Mouse (Mus musculus): ENCODE measurements at regions not wholly inside any gene's neighbourhood (a gene's known extent, or its start where the extent isn't known, plus 50 kb on each side); places are given as distances from the start of the nearest gene placed in this dataset.

- TF ChIP-seq CTCF (IDR thresholded peaks at IDR 0.05; ENCODE audit: low read depth, low read length) (no peak), POLR2A (IDR thresholded peaks at IDR 0.05; ENCODE audit: borderline replicate concordance, low read depth, low read length) (no peak)
These were observed 216.9 kb upstream of the Fam98a start for GRCm38 (mm10) chr17:75768654-75769053.

Measured in bone marrow macrophage, adult 2 months (primary cell).